Mouse (Mus musculus) gastrocnemius, postnatal 4 days (tissue): Measurements from ENCODE around the gene Trak2. TPM values are rescaled to one million over a fixed set of nuclear protein-coding genes. Genes with fewer than 3 reads are reported as not detected.
"Not testable (repeated sequence)": the region's sequence is repeated elsewhere in the genome, so short reads cannot be mapped to it uniquely, and the experiment has no call there.

Experiments
- DNase-seq, 2 experiments: peaks; one replicate each; pipeline ENCODE4 v3.0.0; 2021 to 2022; ENCODE audit warnings: low spot score in 2 of 2, mixed read lengths in 2 of 2
- long read RNA-seq, 2 experiments: library from polyadenylated mRNA; stranded (forward); transcript quantifications; one replicate each; pipeline ENCODE4 v2.0.0; 2021
- total RNA-seq, 2 experiments: library from RNA; stranded (reverse); gene quantifications; 2 replicates each; pipeline ENCODE4 v1.2.3; 2021

Gene Trak2
- 10 to 100 TPM; 52.4 to 56.7 TPM for total RNA-seq
- long read RNA-seq, experiment 1, full-length matches to known transcripts = 13 of 29 reads
- long read RNA-seq, experiment 1, partial matches to known transcripts = 2 of 29 reads
- long read RNA-seq, experiment 1, other reads (novel, unspliced or antisense) = 14 of 29 reads
- long read RNA-seq, experiment 2, full-length matches to known transcripts = 16 of 36 reads
- long read RNA-seq, experiment 2, partial matches to known transcripts = 8 of 36 reads
- long read RNA-seq, experiment 2, other reads (novel, unspliced or antisense) = 12 of 36 reads

DNA sequence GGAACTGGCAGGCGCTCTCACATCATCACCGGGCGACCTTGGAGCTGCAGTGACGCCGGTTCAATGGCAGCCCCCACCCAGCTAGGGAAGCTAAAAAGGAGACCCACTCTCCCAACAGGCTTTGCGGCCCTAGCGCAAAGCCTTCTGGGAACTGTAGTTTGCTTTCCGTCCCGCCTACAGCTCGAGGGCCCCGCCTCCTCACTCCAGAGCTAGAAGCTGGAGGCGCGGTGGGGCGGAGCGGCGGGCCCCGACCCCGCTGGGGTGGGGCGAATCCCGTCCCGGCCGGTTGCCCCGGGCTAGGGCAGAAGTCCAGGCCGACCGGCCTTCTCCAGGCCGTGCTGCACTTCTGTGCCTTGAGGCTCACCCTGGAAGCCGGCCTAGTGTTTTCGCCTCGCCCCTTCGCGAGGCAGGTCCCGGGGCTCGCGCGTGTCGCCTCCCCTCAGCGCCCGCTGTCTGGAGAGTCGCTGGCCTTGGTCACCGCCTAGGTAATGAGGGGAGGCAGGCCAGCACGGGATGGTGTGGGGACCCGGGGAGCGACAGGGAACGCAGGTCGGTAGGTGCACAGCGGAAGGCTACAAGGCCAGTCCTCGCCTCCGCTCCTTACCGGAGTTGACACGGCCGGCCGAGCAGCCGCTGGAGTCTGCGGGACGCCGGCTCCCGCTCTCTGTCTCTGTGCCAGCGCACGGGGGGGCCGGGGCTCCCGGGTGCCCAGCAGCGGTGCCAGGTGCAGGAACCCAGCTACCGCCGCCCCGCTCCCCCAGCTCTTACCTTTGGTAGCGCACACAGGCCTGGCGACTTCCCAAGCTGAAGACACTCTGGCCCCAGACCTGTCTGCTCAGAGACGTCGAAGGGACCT, at the start of gene Trak2, which contains the start of gene Stradb:
Trak2 (minus strand) TSS at position 65 of the 856 bp plus-strand sequence.
Stradb (plus strand) TSS at position 157 of the 856 bp plus-strand sequence.
- peak; percentile 84 to 92 for DNase-seq

DNA sequence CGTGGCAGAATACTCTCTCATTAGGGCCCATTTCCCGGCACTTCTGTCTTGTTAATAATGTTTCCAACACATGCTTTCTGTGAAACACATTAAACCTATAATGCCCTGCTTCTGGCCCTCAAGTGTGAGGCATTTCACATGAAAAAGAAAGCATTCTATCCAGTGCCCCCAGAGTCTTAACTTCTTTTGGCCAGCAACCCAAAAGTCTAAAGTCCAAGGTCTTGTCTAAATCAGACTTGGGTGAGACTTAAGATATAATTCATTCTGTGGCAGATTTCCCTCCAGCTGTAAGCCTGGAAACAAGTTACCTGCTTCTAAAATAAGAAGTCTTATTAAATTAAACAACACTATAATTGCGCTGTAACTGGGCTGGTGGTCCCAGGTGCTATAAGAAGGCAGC, 48.3 kb upstream of the Trak2 start:
- no peak for DNase-seq

DNA sequence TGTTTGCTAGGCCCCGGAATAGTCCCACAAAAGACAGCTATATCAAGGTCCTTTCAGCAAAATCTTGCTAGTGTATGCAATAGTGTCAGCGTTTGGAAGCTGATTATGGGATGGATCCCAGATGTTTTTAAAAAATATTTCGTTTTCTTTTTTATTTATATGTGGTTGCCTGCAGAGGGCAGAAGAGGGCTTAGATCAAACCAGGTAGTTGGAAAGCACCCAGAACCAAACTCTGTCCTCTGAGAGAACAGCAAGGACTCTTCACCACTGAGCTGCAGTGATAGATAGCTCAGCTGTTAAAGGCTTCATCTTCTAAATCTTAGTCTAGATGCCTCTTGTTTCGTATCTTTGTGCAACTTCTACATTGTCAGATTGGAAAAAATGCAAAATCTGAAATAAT, 36.0 kb upstream of the Trak2 start:
- DNase-seq = no peak

DNA sequence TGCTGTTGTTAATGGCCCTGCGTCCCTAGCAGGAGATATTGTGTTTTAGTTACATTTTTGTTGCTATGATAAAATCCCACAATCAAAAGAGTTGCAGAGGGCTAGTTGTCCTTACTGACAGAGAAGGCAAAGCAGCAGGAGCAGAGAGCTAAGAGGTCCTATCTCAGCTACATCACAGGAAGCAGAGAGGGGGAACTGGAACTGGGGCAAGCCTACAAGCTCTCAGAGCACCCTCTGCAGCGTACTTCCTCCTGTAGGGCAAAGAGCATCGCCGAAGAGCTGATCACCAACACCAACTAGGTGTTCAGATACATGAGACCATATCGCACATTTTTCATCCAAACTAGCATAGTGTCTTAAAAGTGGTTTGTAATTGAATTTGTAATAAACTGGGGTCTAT, 22.1 kb upstream of the Trak2 start:
- DNase-seq = no peak

DNA sequence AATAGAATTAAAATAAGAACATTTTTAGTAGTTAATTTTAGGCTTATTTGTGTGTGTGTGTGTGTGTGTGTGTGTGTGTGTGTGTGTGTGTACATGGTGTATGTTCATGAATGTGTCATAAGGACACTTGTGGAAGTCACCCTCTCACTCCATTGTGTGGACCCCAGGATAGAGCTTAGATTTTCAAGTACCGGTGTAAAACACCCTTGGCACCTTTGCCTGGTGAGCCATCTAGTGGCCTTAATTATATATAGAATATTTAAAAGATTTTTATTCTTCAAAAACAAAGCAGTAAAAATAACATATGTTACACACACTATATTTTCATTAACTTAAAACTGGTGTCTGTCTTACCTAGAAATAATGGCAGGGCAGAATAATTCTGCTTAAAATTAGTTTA, 20.5 kb upstream of the Trak2 start:
- DNase-seq = no peak

DNA sequence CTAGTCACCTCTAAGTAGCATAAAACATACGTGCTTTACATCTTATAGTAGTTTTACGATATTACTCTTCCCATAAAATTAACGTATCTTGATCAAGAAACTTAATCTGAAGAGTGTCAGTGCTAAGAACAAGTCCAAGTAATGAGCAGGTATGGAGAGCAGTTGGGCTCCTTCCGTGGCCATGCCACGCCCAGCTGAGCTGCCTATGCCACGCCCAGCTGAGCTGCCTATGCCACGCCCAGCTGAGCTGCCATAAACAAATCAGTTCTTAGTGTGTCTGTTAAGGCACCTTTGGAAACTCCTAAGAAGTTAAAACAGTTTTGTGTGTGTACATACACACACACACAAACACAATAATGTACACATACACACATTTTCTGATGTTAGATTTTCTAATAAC, 19.9 kb upstream of the Trak2 start:
- DNase-seq = no peak

DNA sequence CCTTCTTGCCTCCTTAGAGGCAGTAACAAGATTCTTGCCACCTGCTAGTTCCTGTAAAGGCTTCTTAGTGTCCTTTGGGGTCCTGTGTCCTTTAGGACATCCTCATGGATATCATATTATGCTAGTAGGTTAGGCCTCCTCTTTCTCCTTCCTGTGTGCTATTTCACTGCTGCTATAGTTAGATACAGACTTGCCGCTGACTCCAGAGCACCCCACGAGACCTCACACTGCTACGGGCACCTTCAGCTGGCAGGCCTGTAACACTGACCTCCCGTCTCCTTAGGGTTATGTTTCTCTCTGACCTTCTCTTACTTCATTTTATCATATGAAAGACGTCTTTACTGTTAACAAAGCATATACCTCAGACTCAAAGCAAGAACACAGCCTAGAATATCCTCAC, 11.4 kb upstream of the Trak2 start:
- no peak for DNase-seq

DNA sequence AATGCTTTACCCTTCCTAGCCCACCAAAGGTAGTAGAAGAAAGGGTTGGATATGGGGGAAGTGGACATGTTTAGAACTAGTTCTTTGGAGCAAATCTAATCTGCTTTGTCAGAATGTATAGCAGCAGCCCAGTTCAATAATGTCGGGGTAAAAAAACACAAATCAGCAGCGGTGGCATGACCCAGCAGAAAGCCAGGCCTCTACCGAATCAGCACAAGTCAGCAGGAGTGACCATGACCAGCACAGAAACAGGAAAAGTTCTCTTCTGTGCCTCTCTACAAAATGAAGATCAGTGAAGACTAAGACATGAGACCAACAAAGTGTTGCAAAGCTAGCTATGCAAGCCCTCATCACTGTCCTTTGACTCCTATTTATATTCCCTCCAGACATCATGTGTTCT, 9.0 kb upstream of the Trak2 start:
- DNase-seq = no peak

DNA sequence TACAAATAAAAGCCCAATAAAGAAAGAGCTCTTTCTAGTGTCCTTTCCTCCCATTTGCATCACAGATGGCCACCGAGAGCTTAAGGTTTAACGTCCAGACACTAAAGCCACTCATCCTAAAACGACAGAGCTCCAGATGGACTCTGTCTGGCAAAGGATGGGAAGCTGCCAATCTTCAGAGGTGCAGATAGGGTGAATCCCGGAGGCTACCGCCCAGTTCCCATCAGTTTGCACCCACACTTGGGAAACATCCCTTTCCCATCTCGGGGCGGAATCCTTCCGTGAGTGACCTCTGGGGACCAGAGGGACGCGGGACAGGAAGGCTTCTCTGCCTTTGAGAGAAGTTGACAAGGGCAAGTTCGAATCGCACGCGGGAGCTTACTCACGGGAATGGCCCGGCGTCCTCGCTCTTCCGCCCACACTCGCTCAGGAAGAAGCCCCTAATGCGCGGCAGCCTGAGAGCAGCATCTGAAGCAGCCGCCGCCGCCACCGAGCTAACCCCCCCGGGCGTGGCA, 322 bp downstream of the Trak2 start:
- no peak for DNase-seq

DNA sequence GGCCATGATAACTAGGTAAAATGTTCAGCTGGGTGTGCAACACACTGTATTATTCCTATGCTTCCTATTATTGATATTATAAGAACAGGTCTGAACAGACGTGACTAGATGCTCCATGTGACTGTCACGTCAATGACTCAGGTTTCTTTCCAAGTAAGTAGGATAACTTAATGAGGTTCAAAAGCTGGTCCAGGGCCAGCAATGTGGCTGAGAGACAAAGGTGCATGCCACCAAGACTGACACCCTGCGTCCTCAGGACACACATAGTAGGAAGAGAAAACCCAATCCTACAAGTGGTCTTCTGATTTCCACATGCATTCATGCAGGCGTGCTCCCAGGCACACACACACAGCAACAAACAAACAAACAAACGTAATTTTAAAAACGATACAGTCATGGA, 2.1 kb downstream of the Trak2 start:
- no peak for DNase-seq

DNA sequence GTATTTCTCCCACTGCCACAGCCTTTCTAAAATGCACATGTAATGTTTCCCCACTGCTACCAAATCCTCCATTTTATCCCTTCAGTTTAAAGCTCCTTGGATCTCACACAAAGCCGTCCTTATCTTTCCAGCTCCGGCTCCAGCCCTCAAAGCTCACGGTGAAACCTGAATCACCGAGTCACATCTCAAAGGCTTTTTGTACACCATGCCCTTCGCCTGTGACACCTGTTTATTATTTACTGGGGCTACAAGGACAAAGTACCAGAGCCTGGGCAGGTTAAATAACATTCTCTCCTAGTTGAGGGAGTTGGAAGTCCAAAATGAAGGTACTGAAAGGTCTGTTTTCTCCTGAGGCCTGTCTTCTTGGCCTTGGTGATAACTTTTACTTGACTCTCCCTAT, 3.2 kb downstream of the Trak2 start:
- no peak for DNase-seq

DNA sequence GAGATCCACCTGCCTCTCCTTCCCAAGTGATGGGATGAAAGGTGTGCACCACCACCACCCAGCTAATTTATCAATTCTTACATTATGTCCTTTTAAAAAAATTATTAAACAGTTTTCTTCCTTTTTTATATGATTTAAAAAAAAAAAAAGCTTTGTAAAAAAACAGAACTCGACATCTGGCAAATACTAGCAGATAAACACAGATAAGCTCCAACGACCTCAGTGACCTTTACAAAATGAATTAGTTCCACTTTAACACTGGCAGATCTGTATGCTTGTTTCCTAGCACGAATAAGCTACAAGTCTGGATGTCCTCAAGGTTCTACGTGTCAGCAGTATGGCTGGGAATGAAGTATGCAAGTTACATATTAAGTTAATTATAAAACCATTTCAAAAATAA, 5.7 kb downstream of the Trak2 start:
- DNase-seq = no peak

DNA sequence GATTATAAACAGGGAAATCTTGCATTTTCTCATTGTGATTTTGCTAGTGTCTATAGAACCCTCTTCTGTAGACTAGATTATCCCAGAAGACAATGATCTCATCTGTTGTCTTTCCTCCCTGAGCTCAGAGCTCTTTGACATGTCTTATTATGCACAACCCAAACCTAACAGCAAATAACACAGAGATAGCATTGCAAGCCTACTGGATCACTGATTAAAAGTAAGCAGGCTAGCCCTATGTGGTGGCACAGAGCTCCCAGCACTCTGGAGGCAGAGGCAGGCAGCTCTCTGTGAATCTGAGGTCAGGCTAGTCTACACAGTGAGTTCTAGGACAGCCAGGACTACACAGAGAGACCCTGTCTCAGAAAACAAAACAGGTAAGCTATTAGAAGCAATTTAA, 10.4 kb downstream of the Trak2 start:
- no peak for DNase-seq

DNA sequence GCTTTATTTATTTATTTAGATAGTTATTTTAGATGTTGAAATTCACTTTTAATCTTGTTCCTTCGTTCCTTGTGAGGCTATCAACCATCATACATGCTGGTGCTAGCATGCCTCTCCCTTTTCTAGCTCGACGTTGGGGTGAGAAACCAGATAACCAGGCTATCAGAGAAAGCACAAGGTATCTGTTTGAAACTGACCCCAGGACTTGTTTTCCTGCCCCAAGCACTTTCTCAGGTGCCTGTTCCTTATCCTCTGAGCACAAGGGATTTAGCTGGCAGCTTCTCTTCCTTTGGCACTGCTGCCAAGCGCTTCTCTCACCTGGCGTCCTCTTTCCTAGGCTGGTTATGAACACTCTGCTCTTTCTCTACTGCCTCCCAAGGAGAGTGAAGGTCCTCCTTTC, 10.8 kb downstream of the Trak2 start:
- no peak for DNase-seq

DNA sequence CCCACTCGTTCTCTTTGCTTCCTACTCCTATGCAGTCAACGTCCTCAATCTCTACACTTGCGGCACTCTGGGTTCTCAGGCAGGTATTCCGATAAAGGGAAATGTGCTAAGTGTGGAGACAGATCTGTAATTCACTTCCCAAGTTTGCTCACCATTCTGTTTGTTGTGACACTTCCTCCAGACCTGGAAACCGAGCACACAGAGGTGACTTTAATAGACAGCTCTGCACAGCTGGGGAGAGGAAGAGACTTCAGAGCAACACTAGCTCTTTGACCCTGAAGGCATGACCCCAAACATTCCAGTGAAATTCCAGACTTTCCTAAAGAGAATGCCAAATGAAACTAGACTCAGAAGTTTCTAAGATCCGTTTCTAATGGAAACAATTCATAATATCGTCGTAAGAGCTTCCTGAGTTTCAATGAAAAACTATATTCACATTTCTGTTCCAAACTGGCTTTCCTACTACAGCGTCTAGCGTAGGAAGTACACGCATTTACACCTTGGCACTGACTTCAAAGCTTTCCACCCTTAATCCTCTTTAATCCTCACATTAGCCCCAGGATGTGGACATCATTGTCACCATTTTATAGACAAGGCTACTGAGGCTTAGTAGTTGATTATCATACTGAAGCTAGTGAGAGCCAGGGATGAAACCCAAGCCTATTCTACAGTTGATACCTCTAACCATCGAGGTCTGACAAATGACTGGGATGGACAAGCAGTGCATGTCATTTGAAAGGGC, 11.9 kb downstream of the Trak2 start:
- no peak for DNase-seq

DNA sequence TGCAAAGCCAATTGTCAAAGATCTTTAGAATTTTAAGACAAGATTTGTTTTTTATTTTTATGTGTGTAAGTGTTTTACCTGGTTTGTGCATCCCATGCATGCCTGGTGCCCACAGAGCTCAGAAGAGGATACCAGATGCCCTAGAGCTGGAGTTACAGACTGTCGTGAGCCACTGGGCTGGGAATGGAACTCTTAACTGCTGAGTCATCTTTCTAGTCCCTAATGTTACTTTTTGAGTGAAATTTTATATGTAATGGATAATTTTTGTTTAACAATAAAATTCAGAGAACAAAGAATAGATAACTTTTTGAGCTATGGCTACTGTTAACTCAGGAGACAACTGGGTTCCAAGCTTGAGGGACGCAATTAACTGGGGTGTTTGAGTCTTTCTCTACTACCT, 13.5 kb downstream of the Trak2 start:
- DNase-seq = no peak

DNA sequence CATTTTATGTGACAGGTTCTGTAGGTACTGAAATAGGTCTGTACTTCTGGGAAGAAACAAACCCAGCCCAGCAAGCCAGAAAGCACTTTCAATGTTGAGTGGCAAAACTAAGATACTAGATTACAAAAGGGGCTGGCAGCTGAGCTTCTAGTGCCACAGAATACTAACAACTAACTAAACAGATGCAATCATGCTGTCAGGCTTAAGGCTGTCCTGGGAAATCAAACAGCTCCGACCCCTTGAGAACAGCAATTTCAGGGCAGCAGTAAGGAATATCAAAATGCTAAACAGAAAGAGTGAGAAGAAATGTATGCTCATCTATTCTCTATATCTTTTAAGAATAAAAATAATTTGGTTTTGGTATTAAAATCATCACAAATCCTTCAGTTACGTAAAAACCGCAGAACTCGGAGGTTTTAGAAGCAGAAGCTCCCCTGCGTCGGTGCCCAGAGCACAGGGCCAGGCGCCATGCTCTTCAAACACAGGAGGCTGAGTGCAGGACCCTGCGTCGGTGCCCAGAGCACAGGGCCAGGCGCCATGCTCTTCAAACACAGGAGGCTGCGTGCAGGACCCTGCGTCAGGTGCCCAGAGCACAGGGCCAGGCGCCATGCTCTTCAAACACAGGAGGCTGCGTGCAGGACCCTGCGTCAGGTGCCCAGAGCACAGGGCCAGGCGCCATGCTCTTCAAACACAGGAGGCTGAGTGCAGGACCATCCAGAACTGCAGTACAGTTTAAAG, 14.3 kb downstream of the Trak2 start:
- DNase-seq = not testable (repeated sequence)

DNA sequence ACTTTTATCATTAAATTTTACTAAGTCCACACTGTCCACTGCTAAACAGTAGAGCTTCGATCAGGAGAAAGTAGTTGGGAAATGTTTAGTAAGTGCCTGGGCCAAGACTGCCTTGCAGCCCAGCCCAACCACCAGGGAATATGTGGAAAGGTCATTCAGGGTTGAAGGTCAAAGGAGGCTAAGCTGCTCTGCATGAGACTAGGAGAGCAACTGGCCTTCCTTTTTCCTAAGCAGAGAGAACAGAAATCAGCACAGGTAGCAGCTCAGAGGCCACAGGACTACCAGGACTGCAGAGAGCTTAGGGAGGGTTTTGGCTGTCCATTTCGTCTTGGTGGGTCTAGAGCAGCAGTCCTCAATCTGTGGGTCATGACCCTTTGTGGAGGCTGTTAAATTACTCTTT, 15.3 kb downstream of the Trak2 start:
- no peak for DNase-seq

DNA sequence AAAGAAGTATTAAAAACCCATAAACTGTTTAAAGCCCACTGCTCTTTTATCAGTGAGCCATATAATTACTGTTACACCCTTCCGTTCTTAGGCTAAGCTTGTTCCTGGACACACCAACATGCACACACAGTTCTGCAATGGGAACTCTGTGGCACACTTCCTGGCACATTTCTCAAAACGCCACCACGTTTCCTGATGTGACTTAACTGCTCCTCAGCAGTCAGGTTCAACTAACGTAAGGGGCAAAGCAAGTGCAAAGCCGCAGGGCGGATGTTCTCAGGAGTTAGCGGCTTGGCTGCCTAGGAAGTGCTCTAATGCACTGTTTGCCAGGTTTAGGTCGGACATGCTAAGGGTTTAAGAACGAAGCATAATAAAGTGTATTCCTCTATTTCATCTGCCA, 17.0 kb downstream of the Trak2 start:
- no peak for DNase-seq

DNA sequence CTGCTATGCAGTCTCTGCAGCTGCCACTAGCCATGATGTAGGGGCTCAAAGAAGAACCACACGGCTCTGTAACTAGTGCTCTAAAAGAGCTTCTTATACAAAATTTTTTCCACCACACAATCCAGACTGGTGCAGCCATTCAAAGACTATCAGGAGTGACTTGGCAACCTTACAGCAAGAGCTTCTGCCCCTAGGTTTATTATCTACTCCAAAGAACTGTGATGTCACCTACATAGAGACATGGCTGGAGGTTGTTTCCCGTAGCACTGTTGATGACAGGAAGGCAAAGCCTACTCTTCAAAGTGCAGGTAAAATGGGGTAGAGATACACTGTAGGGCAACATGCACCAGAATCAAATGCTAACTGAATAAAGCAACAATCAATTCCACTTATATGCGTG, 17.5 kb downstream of the Trak2 start:
- peak in 1 of 2 experiments; percentile 5 for DNase-seq
